ENCODE assay signal across 9 mouse cellular contexts in genomic region chr14:31269456-31270100, GRCm38 (mm10). TPM values are rescaled to one million over a fixed set of nuclear protein-coding genes. Genes with fewer than 3 reads are reported as not detected.
DNase-seq lines count a peak whose midpoint lies in the region; ATAC-seq lines count a peak whose summit lies in the region.
"Had no signal": no experiment of that assay in that cellular context is flagged by ENCODE, and none has a peak within 500 bp of the region (broad histone marks: within the 10 kb centered on the region; RNA-seq: fewer than 3 reads in every experiment).

No protein-coding gene starts in this region.

- no peak for DNase-seq in kidney, adult 9 months
- DNase-seq in forebrain, embryonic 11.5 days (ENCODE audit: low spot score), result peak; percentile 89
- DNase-seq in thymus, postnatal 14 days, result peak; percentile 31
- DNase-seq in spleen, postnatal 4 days (ENCODE audit: low spot score in 2 of 2), result no peak

- H3K36me3 ChIP-seq in kidney, embryonic 14.5 days (ENCODE audit: control insufficient read depth, insufficient read depth, low read length), result no peaks in the 10 kb centered on the region
- H3K36me3 ChIP-seq in forebrain, embryonic 11.5 days (ENCODE audit: control insufficient read depth, insufficient read depth, low read length), result no peaks in the 10 kb centered on the region
- H3K36me3 ChIP-seq in intestine, embryonic 16.5 days (ENCODE audit: control insufficient read depth, insufficient read depth, low read length), result no peaks in the 10 kb centered on the region
- H3K36me3 ChIP-seq in limb, embryonic 15.5 days, result no peaks in the 10 kb centered on the region
- no peaks in the 10 kb centered on the region for H3K36me3 ChIP-seq in midbrain, embryonic 16.5 days (ENCODE audit: control insufficient read depth, insufficient read depth, low read length)

- WGBS in kidney, embryonic 14.5 days, result 15% methylated on average over 26 of the region's 28 CpGs
- 14% methylated on average over 28 of the region's 28 CpGs for WGBS in forebrain, embryonic 11.5 days
- 14% methylated on average over 27 of the region's 28 CpGs for WGBS in intestine, embryonic 16.5 days
- WGBS in limb, embryonic 15.5 days, result 16% methylated on average over 27 of the region's 28 CpGs
- 17% methylated on average over 28 of the region's 28 CpGs for WGBS in midbrain, embryonic 16.5 days

- peak overlapping the region; percentile 65 for H3K27ac ChIP-seq in kidney, embryonic 14.5 days (ENCODE audit: low read depth, low read length)
- peak overlapping the region; percentile 59; the same call in 1 of the 2 replicates for H3K27ac ChIP-seq in forebrain, embryonic 11.5 days (ENCODE audit: low read depth, low read length)
- H3K27ac ChIP-seq in intestine, embryonic 16.5 days (ENCODE audit: low read length), result no peak overlapping the region
- peak overlapping the region; percentile 76 for H3K27ac ChIP-seq in limb, embryonic 15.5 days
- H3K27ac ChIP-seq in midbrain, embryonic 16.5 days (ENCODE audit: low read length), result peak overlapping the region; percentile 85

- H3K9ac ChIP-seq in kidney, embryonic 14.5 days (ENCODE audit: low read depth, low read length), result peak overlapping the region; percentile 40; the same call in 1 of the 2 replicates
- H3K9ac ChIP-seq in forebrain, embryonic 11.5 days (ENCODE audit: low read length), result peak overlapping the region; percentile 37; the same call in 1 of the 2 replicates
- H3K9ac ChIP-seq in intestine, embryonic 16.5 days (ENCODE audit: low read depth, low read length), result peak overlapping the region; percentile 61
- H3K9ac ChIP-seq in limb, embryonic 15.5 days, result peak overlapping the region; percentile 40; the same call in 1 of the 2 replicates
- H3K9ac ChIP-seq in midbrain, embryonic 16.5 days (ENCODE audit: low read depth, low read length), result peak overlapping the region; percentile 52

- H3K4me1 ChIP-seq in kidney, embryonic 14.5 days (ENCODE audit: control insufficient read depth, insufficient read depth, low read length), result peaks cover 14% of the 10 kb centered on the region
- peaks cover 20% of the 10 kb centered on the region; the same call in 1 of the 2 replicates for H3K4me1 ChIP-seq in forebrain, embryonic 11.5 days (replicated peaks; ENCODE audit: control insufficient read depth, insufficient read depth, low read length)
- H3K4me1 ChIP-seq in intestine, embryonic 16.5 days (ENCODE audit: control insufficient read depth, insufficient read depth, low read length), result no peaks in the 10 kb centered on the region
- peaks cover 19% of the 10 kb centered on the region for H3K4me1 ChIP-seq in limb, embryonic 15.5 days
- H3K4me1 ChIP-seq in midbrain, embryonic 16.5 days (ENCODE audit: control insufficient read depth, insufficient read depth, low read length), result peaks cover 25% of the 10 kb centered on the region

- no peaks in the 10 kb centered on the region for H3K9me3 ChIP-seq in kidney, embryonic 14.5 days (ENCODE audit: control insufficient read depth, low read length)
- no peaks in the 10 kb centered on the region for H3K9me3 ChIP-seq in forebrain, embryonic 11.5 days (ENCODE audit: control insufficient read depth, low read length)
- H3K9me3 ChIP-seq in intestine, embryonic 16.5 days (ENCODE audit: control insufficient read depth, low read length), result no peaks in the 10 kb centered on the region
- no peaks in the 10 kb centered on the region for H3K9me3 ChIP-seq in limb, embryonic 15.5 days
- H3K9me3 ChIP-seq in midbrain, embryonic 16.5 days (replicated peaks; ENCODE audit: control insufficient read depth, low read length, poor library complexity, severe bottlenecking), result no peaks in the 10 kb centered on the region

- peak overlapping the region; percentile 64 for H3K4me2 ChIP-seq in kidney, embryonic 14.5 days (replicated peaks; ENCODE audit: low read depth, low read length)
- peak overlapping the region; percentile 49 for H3K4me2 ChIP-seq in forebrain, embryonic 11.5 days (ENCODE audit: low read depth, low read length, severe bottlenecking)
- H3K4me2 ChIP-seq in intestine, embryonic 16.5 days (ENCODE audit: low read depth, low read length), result peak overlapping the region; percentile 64
- H3K4me2 ChIP-seq in limb, embryonic 15.5 days, result peak overlapping the region; percentile 63
- peak overlapping the region; percentile 48 for H3K4me2 ChIP-seq in midbrain, embryonic 16.5 days (ENCODE audit: low read length)

- H3K4me3 ChIP-seq in kidney, embryonic 14.5 days (ENCODE audit: low read length), result peak overlapping the region; percentile 36
- peak overlapping the region; percentile 18 for H3K4me3 ChIP-seq in forebrain, embryonic 11.5 days (ENCODE audit: low read depth, low read length)
- peak overlapping the region; percentile 39 for H3K4me3 ChIP-seq in intestine, embryonic 16.5 days (ENCODE audit: low read length)
- H3K4me3 ChIP-seq in limb, embryonic 15.5 days, result peak overlapping the region; percentile 38
- peak overlapping the region; percentile 29 for H3K4me3 ChIP-seq in midbrain, embryonic 16.5 days (ENCODE audit: low read depth, low read length)
- H3K4me3 ChIP-seq: myocyte had no signal

- peak; percentile 92 for ATAC-seq in kidney, embryonic 14.5 days (ENCODE audit: low FRiP score, low TSS enrichment)
- ATAC-seq in forebrain, embryonic 11.5 days (replicated peaks; ENCODE audit: low FRiP score), result peak; percentile 85
- ATAC-seq in intestine, embryonic 16.5 days, result peak; percentile 87
- ATAC-seq in limb, embryonic 15.5 days (ENCODE audit: insufficient number of reproducible peaks, low FRiP score, low TSS enrichment, low read depth), result peak; percentile 81
- peak; percentile 72 for ATAC-seq in midbrain, embryonic 16.5 days

- no peaks in the 10 kb centered on the region for H3K27me3 ChIP-seq in kidney, embryonic 14.5 days (ENCODE audit: control insufficient read depth, insufficient read depth, low read length)
- no peaks in the 10 kb centered on the region for H3K27me3 ChIP-seq in forebrain, embryonic 11.5 days (ENCODE audit: control insufficient read depth, insufficient read depth, low read length)
- no peaks in the 10 kb centered on the region for H3K27me3 ChIP-seq in intestine, embryonic 16.5 days (replicated peaks; ENCODE audit: control insufficient read depth, insufficient read depth, low read length)
- no peaks in the 10 kb centered on the region for H3K27me3 ChIP-seq in limb, embryonic 15.5 days
- no peaks in the 10 kb centered on the region for H3K27me3 ChIP-seq in midbrain, embryonic 16.5 days (ENCODE audit: control insufficient read depth, insufficient read depth, low read depth, low read length)

RNA-seq across cellular contexts. Expression of gene Bap1, which starts 18.3 kb away (rescaled TPM):
- 60.0 and 90.3 TPM in 2 replicates for polyA plus RNA-seq in kidney, embryonic 14.5 days (2014; fragmentation: Nextera tagmentation; extraction: Ambion mirVana)
- polyA plus RNA-seq in forebrain, embryonic 11.5 days (2014; fragmentation: Nextera tagmentation; extraction: Ambion mirVana), result 121 and 137 TPM in 2 replicates
- 61.8 and 63.3 TPM in 2 replicates for polyA plus RNA-seq in intestine, embryonic 16.5 days (2015; fragmentation: Nextera tagmentation; extraction: Ambion mirVana)
- 74.5 and 75.4 TPM in 2 replicates for polyA plus RNA-seq in limb, embryonic 15.5 days (2015; fragmentation: Nextera tagmentation; extraction: Ambion mirVana)
- 116 and 125 TPM in 2 replicates for polyA plus RNA-seq in midbrain, embryonic 16.5 days (2015; fragmentation: Nextera tagmentation; extraction: Ambion mirVana)

RNA-seq across cellular contexts. Expression of gene Phf7, which starts 18.5 kb away (rescaled TPM):
- polyA plus RNA-seq in kidney, embryonic 14.5 days (2014; fragmentation: Nextera tagmentation; extraction: Ambion mirVana), result 12.4 and 14.7 TPM in 2 replicates
- polyA plus RNA-seq in forebrain, embryonic 11.5 days (2014; fragmentation: Nextera tagmentation; extraction: Ambion mirVana), result 14.3 and 14.4 TPM in 2 replicates
- 10.5 and 10.8 TPM in 2 replicates for polyA plus RNA-seq in intestine, embryonic 16.5 days (2015; fragmentation: Nextera tagmentation; extraction: Ambion mirVana)
- polyA plus RNA-seq in limb, embryonic 15.5 days (2015; fragmentation: Nextera tagmentation; extraction: Ambion mirVana), result 9.5 and 12.5 TPM in 2 replicates
- polyA plus RNA-seq in midbrain, embryonic 16.5 days (2015; fragmentation: Nextera tagmentation; extraction: Ambion mirVana), result 10.2 and 10.8 TPM in 2 replicates

RNA-seq across cellular contexts. Expression of gene Sema3g, which starts 51.9 kb away (rescaled TPM):
- polyA plus RNA-seq in kidney, embryonic 14.5 days (2014; fragmentation: Nextera tagmentation; extraction: Ambion mirVana), result 0.56 and 0.64 TPM in 2 replicates
- polyA plus RNA-seq in forebrain, embryonic 11.5 days (2014; fragmentation: Nextera tagmentation; extraction: Ambion mirVana), result 0.13 and 0.16 TPM in 2 replicates
- polyA plus RNA-seq in intestine, embryonic 16.5 days (2015; fragmentation: Nextera tagmentation; extraction: Ambion mirVana), result 0.51 and 0.67 TPM in 2 replicates
- polyA plus RNA-seq in limb, embryonic 15.5 days (2015; fragmentation: Nextera tagmentation; extraction: Ambion mirVana), result 1.2 and 1.5 TPM in 2 replicates
- 0.46 and 0.61 TPM in 2 replicates for polyA plus RNA-seq in midbrain, embryonic 16.5 days (2015; fragmentation: Nextera tagmentation; extraction: Ambion mirVana)

RNA-seq across cellular contexts. Expression of gene Nisch, which starts 52.8 kb away (rescaled TPM):
- polyA plus RNA-seq in kidney, embryonic 14.5 days (2014; fragmentation: Nextera tagmentation; extraction: Ambion mirVana), result 259 and 375 TPM in 2 replicates
- 399 and 407 TPM in 2 replicates for polyA plus RNA-seq in forebrain, embryonic 11.5 days (2014; fragmentation: Nextera tagmentation; extraction: Ambion mirVana)
- polyA plus RNA-seq in intestine, embryonic 16.5 days (2015; fragmentation: Nextera tagmentation; extraction: Ambion mirVana), result 217 and 228 TPM in 2 replicates
- 336 and 363 TPM in 2 replicates for polyA plus RNA-seq in limb, embryonic 15.5 days (2015; fragmentation: Nextera tagmentation; extraction: Ambion mirVana)
- 354 and 388 TPM in 2 replicates for polyA plus RNA-seq in midbrain, embryonic 16.5 days (2015; fragmentation: Nextera tagmentation; extraction: Ambion mirVana)

RNA-seq across cellular contexts. Expression of gene Dnah1, which starts 54.1 kb away (rescaled TPM):
- polyA plus RNA-seq in kidney, embryonic 14.5 days (2014; fragmentation: Nextera tagmentation; extraction: Ambion mirVana), result 5.5 and 9.0 TPM in 2 replicates
- 7.6 and 8.8 TPM in 2 replicates for polyA plus RNA-seq in forebrain, embryonic 11.5 days (2014; fragmentation: Nextera tagmentation; extraction: Ambion mirVana)
- polyA plus RNA-seq in intestine, embryonic 16.5 days (2015; fragmentation: Nextera tagmentation; extraction: Ambion mirVana), result 2.4 and 3.0 TPM in 2 replicates
- 6.0 and 6.1 TPM in 2 replicates for polyA plus RNA-seq in limb, embryonic 15.5 days (2015; fragmentation: Nextera tagmentation; extraction: Ambion mirVana)
- 4.9 TPM in 2 replicates for polyA plus RNA-seq in midbrain, embryonic 16.5 days (2015; fragmentation: Nextera tagmentation; extraction: Ambion mirVana)

Comparison
In these comparisons a context has a peak if more than half of its experiments do, and no peak if none do; other contexts are left out.
1. DNase-seq: peak in forebrain, embryonic 11.5 days (single experiment) and thymus, postnatal 14 days (single experiment); none in kidney, adult 9 months (single experiment) and spleen, postnatal 4 days (0 of 2).
2. Peak in every context shown above with its lines, with median percentiles within 50 percentile points of each other: ATAC-seq, H3K4me2 ChIP-seq, H3K4me3 ChIP-seq and H3K9ac ChIP-seq.